In genomic region chr6:88821294-88821693, GRCm38 (mm10) we compare ENCODE assay signal across 16 mouse cellular contexts. TPM values are rescaled to one million over a fixed set of nuclear protein-coding genes. Genes with fewer than 3 reads are reported as not detected.
DNase-seq lines count a peak whose midpoint lies in the region; ATAC-seq and TF ChIP-seq lines count a peak whose summit lies in the region.
"Had no signal": no experiment of that assay in that cellular context is flagged by ENCODE, and none has a peak within 500 bp of the region (broad histone marks: within the 10 kb centered on the region; RNA-seq: fewer than 3 reads in every experiment).

No protein-coding gene starts in this region.

- no peak for DNase-seq in heart, postnatal 25 days (ENCODE audit: low spot score)
- DNase-seq in left cerebral cortex, adult 2 months (ENCODE audit: extremely low spot score in 1 of 2, low spot score in 2 of 2): no peak
- DNase-seq in left cerebral cortex, adult 8-10 months (ENCODE audit: low spot score in 2 of 2): no peak
- no peak for DNase-seq in CH12.LX (ENCODE audit: extremely low read depth)
- no peak for DNase-seq in kidney, adult 8-10 months
- DNase-seq: kidney, adult 18-20 months; kidney, postnatal 10 days had no signal

- H3K4me1 ChIP-seq in heart, embryonic 16.5 days (ENCODE audit: control insufficient read depth, insufficient read depth, low read length): peaks cover 9% of the 10 kb centered on the region; the same call in 1 of the 2 replicates
- H3K4me1 ChIP-seq in CH12.LX (ENCODE audit: control insufficient read depth in 1 of 2, insufficient read depth in 2 of 2): peaks cover 13 to 69% of the 10 kb centered on the region in 2 experiments; a peak in 3 of 4 replicates

- H3K4me2 ChIP-seq in heart, embryonic 16.5 days (ENCODE audit: low read depth, low read length): no peak overlapping the region
- H3K4me2 ChIP-seq in CH12.LX (ENCODE audit: insufficient read depth, low read depth, poor library complexity, severe bottlenecking): no peak overlapping the region
- H3K4me2 ChIP-seq: limb, embryonic 12.5 days; liver, embryonic 12.5 days; lung, embryonic 14.5 days; neural tube, embryonic 15.5 days had no signal

- dilution Hi-C loops in CH12.LX (cut with MboI; ENCODE audit: extremely low pct_ligation_motif_present, extremely low pct_unique_long_range_greater_than_20kb, low sequenced_read_pairs): no loop called here

- H3K4me3 ChIP-seq in heart, embryonic 16.5 days (ENCODE audit: low read length): no peak overlapping the region
- H3K4me3 ChIP-seq in left cerebral cortex, adult 2 months: no peak overlapping the region
- H3K4me3 ChIP-seq in C2C12 (ENCODE audit: insufficient read depth, poor library complexity, severe bottlenecking): no peak overlapping the region
- H3K4me3 ChIP-seq in CH12.LX (replicated peaks in 1 of 3; ENCODE audit: low read depth in 2 of 3, low read length in 2 of 3, poor library complexity in 1 of 3): no peak overlapping the region
- H3K4me3 ChIP-seq: embryonic facial prominence, embryonic 10.5 days; limb, embryonic 12.5 days; liver, embryonic 12.5 days; midbrain, embryonic 10.5 days; neural tube, embryonic 15.5 days had no signal

- no peaks in the 10 kb centered on the region for H3K27me3 ChIP-seq in heart, embryonic 16.5 days (ENCODE audit: control insufficient read depth, insufficient read depth, low read length)
- H3K27me3 ChIP-seq in C2C12 (ENCODE audit: control insufficient read depth, insufficient read depth, insufficient read length) (peaks cover 12% of the 10 kb centered on the region), CH12.LX (replicated peaks) (no peaks in the 10 kb centered on the region)
- H3K27me3 ChIP-seq: liver, embryonic 12.5 days; neural tube, embryonic 15.5 days had no signal

- intact Hi-C loops in heart, postnatal 25 days (cut with DNase I): loop anchor here (5.0 kb wide), 1 partner anchor 94 kb away; no protein-coding TSS in a partner anchor
- intact Hi-C loops in left cerebral cortex, adult 2 months (cut with DNase I): no loop called here

- H3K36me3 ChIP-seq in heart, embryonic 16.5 days (ENCODE audit: control insufficient read depth, insufficient read depth): no peaks in the 10 kb centered on the region
- H3K36me3 ChIP-seq in C2C12 (ENCODE audit: control insufficient read depth, insufficient read depth) (no peaks in the 10 kb centered on the region), CH12.LX (replicated peaks in 1 of 2; ENCODE audit: control insufficient read depth in 1 of 2, insufficient read depth in 1 of 2, low read length in 1 of 2) (peaks cover 87 to 98% of the 10 kb centered on the region in 2 experiments)
- H3K36me3 ChIP-seq: embryonic facial prominence, embryonic 10.5 days; limb, embryonic 12.5 days; midbrain, embryonic 10.5 days; neural tube, embryonic 15.5 days had no signal

- no peak overlapping the region for H3K27ac ChIP-seq in heart, embryonic 16.5 days (ENCODE audit: low read length)
- peak overlapping the region; percentile 21; the same call in 1 of the 2 replicates for H3K27ac ChIP-seq in left cerebral cortex, adult 2 months
- no peak overlapping the region for H3K27ac ChIP-seq in CH12.LX (ENCODE audit: insufficient read depth, low read depth)
- H3K27ac ChIP-seq: embryonic facial prominence, embryonic 10.5 days; limb, embryonic 12.5 days; liver, embryonic 12.5 days; neural tube, embryonic 15.5 days had no signal

- H3K9ac ChIP-seq in heart, embryonic 16.5 days (ENCODE audit: low read length): no peak overlapping the region
- H3K9ac ChIP-seq in CH12.LX (ENCODE audit: insufficient read depth, low read depth): no peak overlapping the region
- H3K9ac ChIP-seq: limb, embryonic 12.5 days; liver, embryonic 12.5 days; lung, embryonic 14.5 days; neural tube, embryonic 15.5 days had no signal

- no peak for TF ChIP-seq EP300 in CH12.LX (IDR thresholded peaks at IDR 0.05; ENCODE audit: low read length)

- H3ac ChIP-seq in C2C12 (ENCODE audit: control insufficient read depth, insufficient read length, low read depth): no peak overlapping the region

- no peak for TF ChIP-seq POLR2A in CH12.LX (IDR thresholded peaks at IDR 0.05; ENCODE audit: low read depth, low read length)

- no peak for TF ChIP-seq CTCF in left cerebral cortex, adult 2 months (IDR thresholded peaks at IDR 0.05)
- TF ChIP-seq CTCF in C2C12 (IDR thresholded peaks at IDR 0.05; ENCODE audit: control insufficient read depth, insufficient read depth, insufficient read length) (no peak), CH12.LX (conservative IDR thresholded peaks at IDR 0.05 in 1 of 2, IDR thresholded peaks at IDR 0.05 in 1 of 2; ENCODE audit: low read depth in 2 of 2, low read length in 2 of 2) (no peak)

- in situ Hi-C loops in CH12.LX (cut with MboI; ENCODE audit: low pct_ligation_motif_present, low pct_unique_long_range_greater_than_20kb, low sequenced_read_pairs): no loop called here

- no peaks in the 10 kb centered on the region for H3K79me3 ChIP-seq in C2C12 (ENCODE audit: low read depth)

- 91% methylated on average over 6 of the region's 6 CpGs for WGBS in heart, embryonic 16.5 days

- H3K79me2 ChIP-seq in C2C12 (ENCODE audit: control insufficient read depth, insufficient read depth) (no peaks in the 10 kb centered on the region), CH12.LX (replicated peaks; ENCODE audit: control insufficient read depth, extremely low read depth, insufficient read depth, poor library complexity, severe bottlenecking) (no peaks in the 10 kb centered on the region)

- TF ChIP-seq RAD21 in CH12.LX (IDR thresholded peaks at IDR 0.05; ENCODE audit: low read depth, low read length): no peak

- 0 out of 2 replicates have a peak, but pooled peaks cover 2% of the 10 kb centered on the region for H3K9me3 ChIP-seq in heart, embryonic 16.5 days (replicated peaks; ENCODE audit: control insufficient read depth, low read length)
- H3K9me3 ChIP-seq in CH12.LX (replicated peaks; ENCODE audit: low read length): no peaks in the 10 kb centered on the region
- H3K9me3 ChIP-seq: embryonic facial prominence, embryonic 10.5 days; limb, embryonic 12.5 days; liver, embryonic 12.5 days; midbrain, embryonic 10.5 days; neural tube, embryonic 15.5 days had no signal

- 0 out of 2 replicates have a peak, but pooled peaks have one; percentile 9 for ATAC-seq in heart, embryonic 16.5 days (replicated peaks; ENCODE audit: extremely low read depth, insufficient read depth, low FRiP score)
- ATAC-seq: forebrain, embryonic 16.5 days; liver, embryonic 12.5 days had no signal

TF ChIP-seq in C2C12, 6 proteins besides CTCF, POLR2A, EP300 and RAD21:
- TF ChIP-seq MAX (IDR thresholded peaks at IDR 0.05): no peak
- no peak for TF ChIP-seq MYOD1 (IDR thresholded peaks at IDR 0.05; ENCODE audit: control insufficient read depth, insufficient read length, low read depth)
- peak; percentile 3 for TF ChIP-seq USF1 (IDR thresholded peaks at IDR 0.05; ENCODE audit: low read depth)
- no peak for TF ChIP-seq FOSL1 (IDR thresholded peaks at IDR 0.05; ENCODE audit: insufficient read depth, low read length, poor library complexity, severe bottlenecking)
TF ChIP-seq in C2C12: peak in this region for 1.

TF ChIP-seq in CH12.LX, 34 proteins besides CTCF, POLR2A, EP300 and RAD21:
- TF ChIP-seq TBP (conservative IDR thresholded peaks at IDR 0.05; ENCODE audit: low read depth, low read length): no peak
- peak; percentile 14; the same call in 1 of the 2 replicates for TF ChIP-seq USF1 (IDR thresholded peaks at IDR 0.05; ENCODE audit: low read depth, low read length)

RNA-seq across cellular contexts. Expression of gene Abtb1, which starts 20.5 kb away (rescaled TPM):
- polyA plus RNA-seq in heart, embryonic 16.5 days (2015; fragmentation: Nextera tagmentation; extraction: Ambion mirVana): 28.3 and 31.6 TPM in 2 replicates
- total RNA-seq in heart, postnatal 25 days (2021): 10 to 100 TPM; 21.9 to 23.3 TPM
- total RNA-seq in left cerebral cortex, adult 2 months (2021): 10 to 100 TPM; 39.7 to 40.5 TPM
- 10 to 100 TPM; 38.1 to 45.4 (median 43.1) TPM for total RNA-seq in left cerebral cortex, adult 8-10 months (2022)
- polyA plus RNA-seq in C2C12 (2012; fragmentation: generic; extraction: Trizol): 6.7 TPM
- total RNA-seq in CH12.LX (2012; rRNA removed): 11.2 and 18.4 TPM in 2 replicates
- total RNA-seq in CH12.LX (2014; rRNA removed): 13.0 and 14.9 TPM in 2 replicates
- 17.8 and 20.8 TPM in 2 replicates for polyA plus RNA-seq in CH12.LX (2012; ENCODE audit: insufficient read length, low read depth)

RNA-seq across cellular contexts. Expression of gene Podxl2, which starts 53.5 kb away (rescaled TPM):
- polyA plus RNA-seq in heart, embryonic 16.5 days (2015; fragmentation: Nextera tagmentation; extraction: Ambion mirVana): 43.7 and 45.0 TPM in 2 replicates
- total RNA-seq in heart, postnatal 25 days (2021): 10 to 100 TPM; 16.5 to 16.8 TPM
- 100 to 1,000 TPM; 196 to 201 TPM for total RNA-seq in left cerebral cortex, adult 2 months (2021)
- total RNA-seq in left cerebral cortex, adult 8-10 months (2022): 100 to 1,000 TPM; 190 to 207 (median 195) TPM
- polyA plus RNA-seq in C2C12 (2012; fragmentation: generic; extraction: Trizol) (2.8 TPM), CH12.LX (2012; ENCODE audit: insufficient read length, low read depth) (0.79 TPM in 1 of 2 replicates, not detected in the other)
- total RNA-seq in CH12.LX (2012; rRNA removed) (0.34 and 0.81 TPM in 2 replicates), CH12.LX (2014; rRNA removed) (0.57 and 0.93 TPM in 2 replicates)

Comparison
In these comparisons a context has a peak if more than half of its experiments do, and no peak if none do; other contexts are left out.
1. RNA of gene Podxl2, which starts 53.5 kb away (total RNA-seq): 196 to 201 TPM in left cerebral cortex, adult 2 months and 190 to 207 TPM in left cerebral cortex, adult 8-10 months; 16.5 to 16.8 TPM in heart, postnatal 25 days and 0.34 to 0.93 TPM in CH12.LX; every median in the first group is over 10 times any median in the second.